Mouse (Mus musculus) right cerebral cortex, adult 2 months (tissue): Measurements from ENCODE around the gene Xrcc1.
"Not testable (repeated sequence)": the region's sequence is repeated elsewhere in the genome, so short reads cannot be mapped to it uniquely, and the experiment has no call there.

Experiments used
- DNase-seq, 2 experiments: peaks; one replicate each; pipeline ENCODE4 v3.0.0; 2021 to 2022; ENCODE audit warnings: low spot score in 2 of 2

Xrcc1 gene

GRCm38 (mm10) chr7:24600941-24601597, 55.0 kb downstream of the Xrcc1 start:
- peak; percentile 97 to 99 for DNase-seq

GRCm38 (mm10) chr7:24605561-24605960, 59.5 kb downstream of the Xrcc1 start:
- DNase-seq = no peak

GRCm38 (mm10) chr7:24606046-24606445, 60.0 kb downstream of the Xrcc1 start:
- no peak for DNase-seq

- DNase-seq = no peak
Observed at GRCm38 (mm10) chr7:24608017-24608416, 61.9 kb downstream of the Xrcc1 start.

GRCm38 (mm10) chr7:24608561-24608960, 62.5 kb downstream of the Xrcc1 start:
- no peak for DNase-seq

GRCm38 (mm10) chr7:24610144-24610878, 64.2 kb downstream of the Xrcc1 start, which contains the start of gene Phldb3:
Phldb3 (plus strand) TSS chr7:24610763.
- no peak for DNase-seq

- DNase-seq = no peak
Observed at GRCm38 (mm10) chr7:24610879-24611494, 64.9 kb downstream of the Xrcc1 start.

GRCm38 (mm10) chr7:24611709-24612108, 65.6 kb downstream of the Xrcc1 start:
- no peak for DNase-seq

- DNase-seq = no peak
Observed at GRCm38 (mm10) chr7:24612308-24612910, 66.3 kb downstream of the Xrcc1 start.

- DNase-seq = no peak
Observed at GRCm38 (mm10) chr7:24614816-24615215, 68.7 kb downstream of the Xrcc1 start.

GRCm38 (mm10) chr7:24617763-24618162, 71.7 kb downstream of the Xrcc1 start:
- no peak for DNase-seq

GRCm38 (mm10) chr7:24618374-24618773, 72.3 kb downstream of the Xrcc1 start:
- DNase-seq = not testable (repeated sequence)

- no peak for DNase-seq
Observed at GRCm38 (mm10) chr7:24619671-24620397, 73.7 kb downstream of the Xrcc1 start.

- DNase-seq = no peak
Observed at GRCm38 (mm10) chr7:24621193-24621592, 75.1 kb downstream of the Xrcc1 start.

- DNase-seq = no peak
Observed at GRCm38 (mm10) chr7:24622967-24623366, 76.9 kb downstream of the Xrcc1 start.
